17 mouse cellular contexts compared by ENCODE assay signal in the genomic region with DNA sequence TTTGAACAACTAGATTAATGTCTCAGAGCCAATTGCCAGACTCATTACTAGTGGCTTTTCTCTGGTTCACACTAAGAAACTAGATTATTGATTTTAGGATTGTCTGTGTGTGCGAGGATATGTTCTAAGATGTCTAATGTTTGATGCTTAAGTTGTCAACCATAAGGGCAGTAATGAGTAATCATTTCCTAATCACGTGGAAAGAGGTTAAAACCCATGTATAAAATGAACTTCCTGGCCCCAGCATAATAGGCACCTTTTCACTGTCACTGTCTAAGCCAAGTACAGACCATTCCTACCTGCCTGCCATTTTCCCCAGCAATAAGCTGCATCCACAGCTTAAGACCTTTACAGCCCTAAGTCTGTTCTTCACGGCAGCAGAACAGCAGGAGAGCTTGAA.
"Had no signal": no experiment of that assay in that cellular context is flagged by ENCODE, and none has a peak within 500 bp of the region (broad histone marks: within the 10 kb centered on the region; RNA-seq: fewer than 3 reads in every experiment).

No protein-coding gene starts in this region.

- H3K27ac ChIP-seq: kidney, postnatal 0 days; layer of hippocampus, adult 2 months; liver, embryonic 13.5 days; midbrain, embryonic 13.5 days; neural tube, embryonic 12.5 days; neural tube, embryonic 15.5 days; stomach, postnatal 0 days had no signal

- H3K4me1 ChIP-seq: liver, embryonic 13.5 days; neural tube, embryonic 12.5 days; neural tube, embryonic 15.5 days had no signal

- H3K27me3 ChIP-seq: liver, embryonic 13.5 days; midbrain, embryonic 13.5 days; neural tube, embryonic 12.5 days; neural tube, embryonic 15.5 days had no signal

- DNase-seq: kidney, adult 2 months; kidney, postnatal 25 days; liver, embryonic 13.5 days; lung, adult 2 months; lung, postnatal 14 days; lung, postnatal 4 days; retina, postnatal 1 day; right cerebral cortex, postnatal 4 days; thymus, postnatal 25 days had no signal

- H3K4me3 ChIP-seq: layer of hippocampus, adult 2 months; liver, embryonic 13.5 days; midbrain, embryonic 13.5 days; neural tube, embryonic 12.5 days; neural tube, embryonic 15.5 days had no signal

- H3K4me2 ChIP-seq: liver, embryonic 13.5 days; midbrain, embryonic 13.5 days; neural tube, embryonic 12.5 days; neural tube, embryonic 15.5 days had no signal

- H3K9ac ChIP-seq: liver, embryonic 13.5 days; midbrain, embryonic 13.5 days; neural tube, embryonic 12.5 days; neural tube, embryonic 15.5 days had no signal

- ATAC-seq: intestine, postnatal 0 days; midbrain, embryonic 13.5 days; midbrain, embryonic 16.5 days had no signal

- H3K36me3 ChIP-seq: liver, embryonic 13.5 days; midbrain, embryonic 13.5 days; neural tube, embryonic 12.5 days; neural tube, embryonic 15.5 days had no signal

- H3K9me3 ChIP-seq: liver, embryonic 13.5 days; midbrain, embryonic 13.5 days; neural tube, embryonic 12.5 days; neural tube, embryonic 15.5 days had no signal
